Mouse (Mus musculus) layer of hippocampus, postnatal 36 days (tissue): ENCODE data around the gene Cep131. TPM values are rescaled to one million over a fixed set of nuclear protein-coding genes. Genes with fewer than 3 reads are reported as not detected.
A peak's percentile ranks its signal among the peaks of the same experiment; 100 is the strongest.

Experiments used
- DNase-seq, 2 experiments: peaks; one replicate each; pipeline ENCODE4 v3.0.0; 2022
- total RNA-seq, 2 experiments: library from RNA; stranded (reverse); gene quantifications; 2 replicates each; pipeline ENCODE4 v1.2.3; 2021

Gene Cep131
- total RNA-seq, 2 experiments from 2014 or later, result 28.7 to 33.0 TPM

DNA sequence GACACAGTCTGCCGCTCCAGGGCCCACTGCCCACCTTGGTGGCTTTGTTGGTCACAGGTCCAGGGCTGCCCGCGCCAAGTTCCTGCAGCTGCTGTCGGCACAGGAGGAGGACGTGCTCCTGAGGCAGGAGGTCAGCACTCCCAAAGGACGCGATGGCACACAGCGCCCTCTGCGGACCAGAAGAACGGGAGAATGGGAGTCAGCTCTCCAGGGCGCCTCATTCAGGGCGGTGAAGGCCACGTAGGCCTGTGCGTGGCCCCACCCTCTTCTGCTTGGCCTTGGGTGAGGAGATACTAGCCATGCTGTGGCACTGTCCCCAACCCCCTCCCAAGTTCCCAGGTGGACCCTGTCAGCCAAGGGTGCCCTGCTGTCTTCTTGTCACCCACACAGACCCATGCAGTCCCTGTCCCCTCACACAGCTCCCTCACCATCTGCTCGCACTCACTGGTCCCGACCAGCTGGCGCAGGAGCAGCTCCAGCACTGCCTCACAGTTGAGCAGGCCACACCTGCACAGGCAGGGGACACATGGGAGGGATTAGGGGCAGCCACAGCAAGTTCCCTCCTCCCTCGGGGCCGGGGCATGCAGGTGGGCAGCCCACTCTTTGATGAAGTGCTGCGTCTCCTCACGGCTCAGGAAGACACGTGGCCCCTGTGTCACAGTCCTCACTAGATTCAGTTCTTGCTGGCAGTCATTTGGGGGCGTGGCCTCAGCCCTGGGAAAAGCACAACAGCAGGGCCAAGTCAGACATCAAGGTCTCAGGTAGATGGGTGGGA is 6.4 kb upstream of the Cep131 start:
- no peak for DNase-seq

DNA sequence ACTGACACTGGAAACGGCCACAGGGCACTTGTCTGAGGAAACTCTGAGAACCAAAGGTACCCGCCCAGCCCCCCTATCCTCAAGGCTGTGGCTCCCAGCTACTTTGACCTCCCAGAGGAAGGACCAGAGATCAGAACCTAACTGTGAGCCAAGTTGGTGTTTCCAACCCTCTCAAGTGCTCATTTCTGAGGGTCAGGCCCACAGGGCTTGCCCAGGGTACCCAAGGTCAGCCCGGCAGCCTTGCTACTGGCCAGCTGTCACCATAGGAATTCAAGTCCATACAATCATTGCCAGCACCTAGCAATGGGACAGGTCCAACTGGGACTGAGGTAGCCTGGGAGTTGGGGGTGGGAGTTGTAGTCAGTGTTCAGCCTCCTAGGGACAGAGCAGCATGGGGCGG is 4.0 kb upstream of the Cep131 start:
- DNase-seq, result no peak

- peak in 1 of 2 experiments; percentile 26 for DNase-seq
Measured at GRCm38 (mm10) chr11:120085891-120086627, 568 bp downstream of the Cep131 start.

- no peak for DNase-seq
Measured at GRCm38 (mm10) chr11:120080282-120080681, 6.3 kb downstream of the Cep131 start.

GRCm38 (mm10) chr11:120076191-120076590 is 10.4 kb downstream of the Cep131 start:
- no peak for DNase-seq

DNA sequence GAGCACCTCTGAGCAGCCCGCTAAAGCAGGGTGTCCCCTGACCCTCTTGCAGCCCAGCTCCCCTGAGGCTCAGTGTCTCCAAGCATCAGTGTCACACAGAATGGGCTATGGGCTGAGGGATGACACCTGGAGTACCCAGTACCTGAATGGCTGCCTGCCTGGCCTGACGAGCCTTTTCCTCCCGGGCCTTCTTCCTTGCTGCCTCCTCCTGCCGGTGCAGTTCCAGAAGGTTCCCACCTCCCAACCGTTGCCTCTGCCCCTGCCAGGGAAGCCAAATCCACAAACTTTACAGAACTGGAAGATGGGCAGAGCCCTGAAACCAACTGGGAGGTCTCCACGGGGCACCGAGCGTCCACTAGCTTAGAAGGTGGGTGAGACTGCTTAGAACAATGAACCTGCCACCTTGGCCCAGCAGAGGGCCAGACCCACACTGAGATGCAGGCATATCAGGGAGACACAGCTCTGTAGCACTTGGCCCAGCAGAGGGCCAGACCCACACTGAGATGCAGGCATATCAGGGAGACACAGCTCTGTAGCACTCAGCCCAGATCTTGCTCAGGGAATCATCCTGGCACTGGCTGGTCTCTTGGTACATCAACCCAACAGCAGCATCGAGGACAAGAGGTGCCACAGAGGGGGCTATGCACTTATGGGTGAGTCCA is 13.5 kb downstream of the Cep131 start:
- no peak for DNase-seq

- no peak for DNase-seq
Measured at GRCm38 (mm10) chr11:120071731-120072320, 14.8 kb downstream of the Cep131 start.

- DNase-seq, result no peak
Measured at GRCm38 (mm10) chr11:120071065-120071464, 15.6 kb downstream of the Cep131 start.

DNA sequence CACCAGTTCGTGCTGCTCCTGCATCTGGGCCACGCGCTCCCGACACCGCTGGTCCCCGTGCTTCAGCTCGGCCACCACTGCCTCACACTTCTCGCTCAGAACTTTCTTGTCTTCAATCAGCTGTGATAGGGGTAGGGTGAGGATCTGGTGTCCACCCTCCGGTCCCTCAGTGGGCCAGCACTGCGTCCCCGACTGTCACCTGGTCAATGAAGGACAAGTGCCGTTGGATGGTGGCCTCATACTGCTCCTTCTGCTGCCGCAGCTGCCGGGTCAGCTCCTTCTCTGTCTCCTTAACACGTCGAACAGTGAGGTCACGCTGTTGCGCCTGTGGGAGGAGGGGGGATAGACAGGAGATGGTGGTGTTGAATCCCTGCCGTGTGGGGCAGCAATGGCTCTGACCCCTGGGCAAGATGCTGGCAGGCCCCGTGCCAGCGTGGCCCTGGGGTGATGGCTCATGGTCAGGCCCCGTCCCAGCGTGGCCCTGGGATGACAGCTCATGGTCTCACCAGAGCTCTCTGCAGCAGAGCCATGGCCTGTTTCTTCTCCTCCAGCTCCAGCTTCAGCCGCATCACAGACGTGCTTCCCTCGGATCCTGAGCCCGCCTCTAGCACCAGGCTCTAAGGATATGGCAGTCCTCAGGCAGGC is 16.2 kb downstream of the Cep131 start:
- no peak for DNase-seq

DNA sequence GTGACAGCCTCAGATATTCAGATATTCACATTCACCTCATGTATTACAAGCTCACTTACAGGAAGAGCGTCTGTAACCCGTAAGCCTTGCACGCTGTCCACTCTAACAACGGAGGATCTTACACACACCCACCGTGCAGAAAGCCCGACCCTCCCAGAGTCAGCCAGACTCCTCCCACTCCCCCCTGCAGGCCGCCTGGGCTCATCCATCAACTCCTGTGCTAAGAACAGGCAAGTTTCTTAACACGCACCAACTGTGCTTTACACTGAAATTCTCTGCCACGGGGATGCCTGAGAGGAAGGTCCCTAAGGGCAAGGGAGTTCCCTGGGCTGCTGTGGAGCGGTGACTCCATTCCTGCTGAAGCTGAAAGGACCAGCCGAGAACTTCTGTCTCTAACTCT is 17.4 kb downstream of the Cep131 start:
- no peak for DNase-seq

GRCm38 (mm10) chr11:120067834-120068233 is 18.8 kb downstream of the Cep131 start:
- DNase-seq, result no peak

DNA sequence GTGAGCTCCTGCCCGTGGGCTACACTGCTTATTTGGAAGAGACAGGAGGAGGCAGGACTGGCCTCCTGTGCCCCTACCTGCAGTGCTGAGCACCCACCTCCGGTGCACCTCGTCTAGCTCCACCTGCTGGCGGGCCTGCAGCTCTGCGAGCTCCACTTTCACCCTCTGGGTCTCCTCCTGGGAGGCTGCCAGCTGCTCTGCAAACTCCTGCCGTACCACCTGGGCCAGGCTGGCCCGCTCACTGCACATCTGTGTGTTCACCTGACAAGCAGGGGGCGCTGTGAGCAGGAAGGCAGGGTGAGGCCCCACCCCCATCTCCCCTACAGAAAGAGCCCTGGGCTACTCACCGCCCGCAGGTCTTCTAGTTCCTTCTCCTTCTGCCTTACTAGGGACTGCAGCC is 21.3 kb downstream of the Cep131 start:
- no peak for DNase-seq

DNA sequence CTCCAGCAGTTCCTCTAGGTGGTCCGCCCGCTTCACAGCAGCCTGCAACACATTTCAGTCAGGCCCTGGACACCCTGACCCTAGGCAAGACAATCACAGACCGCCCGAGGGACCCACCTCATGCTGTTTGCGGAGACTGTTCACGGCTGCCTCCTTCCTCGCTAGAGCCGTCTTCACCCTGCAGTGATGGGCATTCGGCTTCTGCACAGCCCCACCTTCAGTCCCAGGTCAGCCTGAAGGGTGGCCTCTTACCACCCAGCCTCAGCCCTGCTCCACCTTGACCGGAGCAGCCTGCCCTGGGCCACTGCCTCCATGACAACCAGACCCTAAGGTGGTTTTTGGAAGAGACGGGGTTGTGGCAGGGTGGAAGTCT is 22.0 kb downstream of the Cep131 start:
- no peak for DNase-seq

- DNase-seq, result no peak
Measured at GRCm38 (mm10) chr11:120064006-120064667, 22.5 kb downstream of the Cep131 start.

GRCm38 (mm10) chr11:120063326-120063725 is 23.3 kb downstream of the Cep131 start:
- no peak for DNase-seq

DNA sequence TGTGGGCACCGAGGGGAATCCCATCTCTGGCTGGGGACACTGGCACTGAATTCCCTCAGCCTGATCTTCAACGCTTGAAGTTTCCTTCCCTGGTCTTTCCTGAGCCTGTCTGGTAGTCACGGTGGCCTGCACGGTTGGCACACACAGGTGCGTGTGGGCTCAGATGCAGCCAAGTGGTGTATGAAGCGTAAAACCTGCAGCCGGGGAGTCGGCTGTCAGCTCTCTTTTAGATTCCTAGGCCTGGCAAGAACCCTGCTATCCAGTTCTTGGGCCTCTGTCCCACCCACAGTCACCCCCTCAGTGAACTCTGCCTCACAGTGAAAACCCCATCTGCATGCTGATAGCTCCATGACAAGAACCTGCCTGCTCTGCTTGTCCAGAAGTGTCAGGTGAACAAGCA is 26.0 kb downstream of the Cep131 start:
- DNase-seq, result no peak

DNA sequence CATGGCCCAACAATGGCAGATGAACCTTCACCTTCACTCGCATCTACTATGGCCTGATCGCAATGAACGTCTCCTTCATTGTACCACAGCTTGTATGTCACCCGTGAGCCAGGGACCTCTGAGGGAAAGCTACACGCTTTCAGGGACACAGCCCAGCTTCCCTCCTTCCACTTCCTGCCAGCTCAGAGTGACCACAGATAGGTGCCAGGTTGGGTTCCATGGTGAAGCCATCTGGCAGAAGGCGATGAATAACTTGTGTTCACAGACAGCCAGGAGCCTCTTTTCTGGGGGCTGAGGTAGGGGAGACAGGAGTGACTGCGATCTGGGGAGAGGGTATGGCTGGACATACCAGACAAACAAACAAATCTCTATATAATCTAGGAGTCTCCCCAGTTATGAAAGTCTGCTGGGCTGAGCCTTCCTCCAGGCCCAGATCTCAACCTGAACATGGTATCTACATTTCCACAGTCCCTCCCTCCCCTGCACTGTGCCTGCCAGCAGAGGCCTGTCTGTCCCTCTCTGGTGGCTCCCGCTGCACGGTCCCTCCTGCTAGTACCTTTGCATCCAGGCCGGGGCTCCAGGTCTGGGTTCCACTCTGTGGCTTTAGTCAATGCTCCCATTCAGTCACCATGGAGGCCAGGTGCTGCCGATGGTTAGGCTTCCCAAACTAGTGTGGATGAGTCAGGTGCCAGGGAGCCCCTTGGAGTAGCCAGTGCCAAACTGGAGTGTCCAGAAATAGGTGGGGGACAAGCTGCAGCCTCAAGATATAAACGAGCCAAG is 30.5 kb downstream of the Cep131 start:
- no peak for DNase-seq

DNA sequence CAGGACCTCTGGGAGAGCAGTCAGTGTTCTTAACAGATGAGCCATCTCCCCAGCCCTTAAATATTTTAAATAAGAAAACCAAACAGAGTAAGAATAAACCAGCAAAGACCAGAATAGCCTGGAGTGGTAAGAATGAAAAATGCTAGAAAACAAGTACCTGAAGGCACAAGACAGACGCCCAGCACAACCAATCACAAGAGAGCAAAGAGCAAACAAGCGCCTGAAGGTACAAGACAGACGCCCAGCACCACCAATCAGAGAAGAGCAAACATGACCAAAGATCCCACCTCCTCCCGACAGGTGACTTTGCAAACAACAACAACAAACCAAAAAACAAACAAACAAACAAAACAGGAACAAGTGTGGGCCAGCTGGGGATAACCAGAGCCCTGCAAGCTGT is 32.8 kb downstream of the Cep131 start:
- no peak for DNase-seq

- no peak for DNase-seq
Measured at GRCm38 (mm10) chr11:120052274-120052673, 34.4 kb downstream of the Cep131 start.

GRCm38 (mm10) chr11:120051124-120051811 is 35.4 kb downstream of the Cep131 start:
- DNase-seq, result no peak

- no peak for DNase-seq
Measured at GRCm38 (mm10) chr11:120049067-120049466, 37.6 kb downstream of the Cep131 start.
